Mouse (Mus musculus): ENCODE measurements around the gene Arid3a. TPM values are rescaled to one million over a fixed set of nuclear protein-coding genes. Genes with fewer than 3 reads are reported as not detected.
A peak's percentile ranks its signal among the peaks of the same experiment; 100 is the strongest.

The Arid3a gene
- polyA plus RNA-seq, 1 experiment = 27.6 TPM

- Histone ChIP-seq H3K4me3 (replicated peaks; ENCODE audit: control insufficient read depth, low read depth, low read length) (peak overlapping the region; percentile 95), H3K4me1 (ENCODE audit: control insufficient read depth, insufficient read depth, low read length) (peaks cover 10% of the 10 kb centered on the region; the same call in 1 of the 2 replicates), H3K27ac (ENCODE audit: control insufficient read depth, insufficient read depth, low read depth, low read length, poor library complexity) (no peak overlapping the region)
- TF ChIP-seq CTCF (IDR thresholded peaks at IDR 0.05; ENCODE audit: control insufficient read depth, insufficient read depth, low read length) (no peak), POLR2A (IDR thresholded peaks at IDR 0.05; ENCODE audit: borderline replicate concordance, control insufficient read depth, low read depth, low read length) (no peak)
- WGBS = 75% methylated on average over 15 of the region's 15 CpGs
Measured at GRCm38 (mm10) chr10:79989870-79990269, 63.0 kb downstream of the Arid3a start.

GRCm38 (mm10) chr10:79991099-79991498, 64.3 kb downstream of the Arid3a start:
- Histone ChIP-seq H3K27ac (ENCODE audit: control insufficient read depth, insufficient read depth, low read depth, low read length, poor library complexity) (no peak overlapping the region), H3K4me3 (replicated peaks; ENCODE audit: control insufficient read depth, low read depth, low read length) (peak overlapping the region; percentile 4), H3K4me1 (ENCODE audit: control insufficient read depth, insufficient read depth, low read length) (peaks cover 8% of the 10 kb centered on the region; the same call in 1 of the 2 replicates)
- 85% methylated on average over 12 of the region's 12 CpGs for WGBS
- TF ChIP-seq CTCF (IDR thresholded peaks at IDR 0.05; ENCODE audit: control insufficient read depth, insufficient read depth, low read length) = no peak
- TF ChIP-seq POLR2A (IDR thresholded peaks at IDR 0.05; ENCODE audit: borderline replicate concordance, control insufficient read depth, low read depth, low read length) = 0 out of 2 replicates have a peak, but pooled peaks have one; percentile 12

GRCm38 (mm10) chr10:79991548-79991947, 64.7 kb downstream of the Arid3a start:
- TF ChIP-seq POLR2A (IDR thresholded peaks at IDR 0.05; ENCODE audit: borderline replicate concordance, control insufficient read depth, low read depth, low read length) (no peak), CTCF (IDR thresholded peaks at IDR 0.05; ENCODE audit: control insufficient read depth, insufficient read depth, low read length) (peak; percentile 27; the same call in 1 of the 2 replicates)
- H3K4me3 ChIP-seq (replicated peaks; ENCODE audit: control insufficient read depth, low read depth, low read length) = no peak overlapping the region
- WGBS = 95% methylated on average over 6 of the region's 6 CpGs
- no peak overlapping the region for H3K27ac ChIP-seq (ENCODE audit: control insufficient read depth, insufficient read depth, low read depth, low read length, poor library complexity)
- peaks cover 7% of the 10 kb centered on the region; the same call in 1 of the 2 replicates for H3K4me1 ChIP-seq (ENCODE audit: control insufficient read depth, insufficient read depth, low read length)

GRCm38 (mm10) chr10:79994397-79995115, 67.7 kb downstream of the Arid3a start:
- peak overlapping the region; percentile 36 for H3K4me3 ChIP-seq (replicated peaks; ENCODE audit: control insufficient read depth, low read depth, low read length)

GRCm38 (mm10) chr10:79995636-79996035, 68.8 kb downstream of the Arid3a start:
- TF ChIP-seq POLR2A (IDR thresholded peaks at IDR 0.05; ENCODE audit: borderline replicate concordance, control insufficient read depth, low read depth, low read length) (no peak), CTCF (IDR thresholded peaks at IDR 0.05; ENCODE audit: control insufficient read depth, insufficient read depth, low read length) (no peak)
- WGBS = 25% methylated on average over 1 of the region's 1 CpGs
- no peak overlapping the region for H3K4me3 ChIP-seq (replicated peaks; ENCODE audit: control insufficient read depth, low read depth, low read length)
- peak overlapping the region; percentile 31; the same call in 1 of the 2 replicates for H3K27ac ChIP-seq (ENCODE audit: control insufficient read depth, insufficient read depth, low read depth, low read length, poor library complexity)
- peaks cover 2% of the 10 kb centered on the region for H3K4me1 ChIP-seq (ENCODE audit: control insufficient read depth, insufficient read depth, low read length)

More at GRCm38 (mm10) chr10:79994397-79995115, 67.7 kb downstream of the Arid3a start:
- peaks cover 2% of the 10 kb centered on the region for H3K4me1 ChIP-seq (ENCODE audit: control insufficient read depth, insufficient read depth, low read length)
- 7% methylated on average over 16 of the region's 16 CpGs for WGBS
- H3K27ac ChIP-seq (ENCODE audit: control insufficient read depth, insufficient read depth, low read depth, low read length, poor library complexity) = peak overlapping the region; percentile 88
- TF ChIP-seq POLR2A (IDR thresholded peaks at IDR 0.05; ENCODE audit: borderline replicate concordance, control insufficient read depth, low read depth, low read length) (no peak), CTCF (IDR thresholded peaks at IDR 0.05; ENCODE audit: control insufficient read depth, insufficient read depth, low read length) (no peak)

- peaks cover 2% of the 10 kb centered on the region for H3K4me1 ChIP-seq (ENCODE audit: control insufficient read depth, insufficient read depth, low read length)
- peak within 1 kb of the TSS; percentile 82 for H3K4me3 ChIP-seq (replicated peaks; ENCODE audit: control insufficient read depth, low read depth, low read length)
- peak; percentile 73; the same call in 1 of the 2 replicates for TF ChIP-seq POLR2A (IDR thresholded peaks at IDR 0.05; ENCODE audit: borderline replicate concordance, control insufficient read depth, low read depth, low read length)
- no peak for TF ChIP-seq CTCF (IDR thresholded peaks at IDR 0.05; ENCODE audit: control insufficient read depth, insufficient read depth, low read length)
- under 1% methylated on average over 34 of the region's 34 CpGs for WGBS
- H3K27ac ChIP-seq (ENCODE audit: control insufficient read depth, insufficient read depth, low read depth, low read length, poor library complexity) = peak within 1 kb of the TSS; percentile 88
Measured at GRCm38 (mm10) chr10:79996272-79997033, 69.6 kb downstream of the Arid3a start, which contains the start of gene Abca7. Gene Abca7 (plus strand): TSS chr10:79996494.

- TF ChIP-seq POLR2A (IDR thresholded peaks at IDR 0.05; ENCODE audit: borderline replicate concordance, control insufficient read depth, low read depth, low read length) = no peak
- TF ChIP-seq CTCF (IDR thresholded peaks at IDR 0.05; ENCODE audit: control insufficient read depth, insufficient read depth, low read length) = no peak
- Histone ChIP-seq H3K4me3 (replicated peaks; ENCODE audit: control insufficient read depth, low read depth, low read length) (peak overlapping the region; percentile 82), H3K4me1 (ENCODE audit: control insufficient read depth, insufficient read depth, low read length) (peaks cover 2% of the 10 kb centered on the region), H3K27ac (ENCODE audit: control insufficient read depth, insufficient read depth, low read depth, low read length, poor library complexity) (peak overlapping the region; percentile 88)
- WGBS = 4% methylated on average over 35 of the region's 35 CpGs
Measured at GRCm38 (mm10) chr10:79997034-79997760, 70.4 kb downstream of the Arid3a start.

Data from bone marrow, adult 2 months (tissue).